Mouse (Mus musculus): ENCODE measurements at regions not wholly inside any gene's neighbourhood (a gene's known extent, or its start where the extent isn't known, plus 50 kb on each side); places are given as distances from the start of the nearest gene placed in this dataset.

- DNase-seq (ENCODE audit: low spot score), result no peak
Observed at GRCm38 (mm10) chr17:50439365-50439764, 69.8 kb upstream of the Plcl2 start.

GRCm38 (mm10) chr17:50442062-50442461, 67.1 kb upstream of the Plcl2 start:
- DNase-seq (ENCODE audit: low spot score), result no peak

- DNase-seq (ENCODE audit: low spot score), result no peak
Observed at GRCm38 (mm10) chr17:50442905-50443304, 66.3 kb upstream of the Plcl2 start.

GRCm38 (mm10) chr17:50443376-50444022, 65.7 kb upstream of the Plcl2 start:
- DNase-seq (ENCODE audit: low spot score), result no peak

GRCm38 (mm10) chr17:50444023-50444389, 65.2 kb upstream of the Plcl2 start:
- DNase-seq (ENCODE audit: low spot score), result no peak

GRCm38 (mm10) chr17:50448693-50449092, 60.5 kb upstream of the Plcl2 start:
- DNase-seq (ENCODE audit: low spot score), result no peak

GRCm38 (mm10) chr17:50451606-50452005, 57.6 kb upstream of the Plcl2 start:
- DNase-seq (ENCODE audit: low spot score), result no peak

- no peak for DNase-seq (ENCODE audit: low spot score)
Observed at GRCm38 (mm10) chr17:50453524-50453923, 55.7 kb upstream of the Plcl2 start.

- no peak for DNase-seq (ENCODE audit: low spot score)
Observed at GRCm38 (mm10) chr17:50453956-50454355, 55.2 kb upstream of the Plcl2 start.

- no peak for DNase-seq (ENCODE audit: low spot score)
Observed at GRCm38 (mm10) chr17:50454917-50455316, 54.3 kb upstream of the Plcl2 start.

- DNase-seq (ENCODE audit: low spot score), result no peak
Observed at GRCm38 (mm10) chr17:50455719-50456118, 53.5 kb upstream of the Plcl2 start.

- no peak for DNase-seq (ENCODE audit: low spot score)
Observed at GRCm38 (mm10) chr17:50457053-50457697, 52.0 kb upstream of the Plcl2 start.

- no peak for DNase-seq (ENCODE audit: low spot score)
Observed at GRCm38 (mm10) chr17:50458232-50458631, 51.0 kb upstream of the Plcl2 start.
